Mouse (Mus musculus) bone marrow macrophage, adult 2 months (primary cell): ENCODE data around the gene Wscd2.

Experiments
- CTCF ChIP-seq: IDR thresholded peaks from 2 replicates; pipeline ENCODE4 v1.5.1; 2012; ENCODE audit warnings: low read depth, mild to moderate bottlenecking, low read length, moderate library complexity
- POLR2A ChIP-seq: IDR thresholded peaks from 2 replicates; pipeline ENCODE4 v1.6.1; 2012; ENCODE audit warnings: mild to moderate bottlenecking, low read depth, low read length, borderline replicate concordance

DNA sequence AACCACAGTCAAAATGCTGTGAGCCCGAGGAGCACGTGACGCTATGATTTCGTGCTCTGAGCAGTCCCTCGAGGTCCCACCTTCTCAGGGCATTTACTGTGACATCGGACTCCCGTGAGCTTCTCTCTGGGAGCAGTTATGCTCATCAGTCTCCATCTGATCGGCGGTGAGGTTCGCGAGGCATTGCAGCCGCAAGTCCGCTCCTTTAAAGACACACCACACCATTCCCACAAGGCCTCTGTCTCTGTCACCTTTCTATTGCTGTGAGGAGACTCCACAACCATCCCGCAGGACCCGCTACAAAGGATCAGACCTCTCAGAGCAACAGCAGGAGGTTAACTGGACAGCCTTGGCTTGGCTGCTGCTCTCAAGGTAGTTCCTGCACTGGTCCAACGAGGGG lies 28.6 kb upstream of the Wscd2 start:
- no peak for TF ChIP-seq CTCF
- TF ChIP-seq POLR2A: no peak
